Mouse (Mus musculus) CH12.LX (cell line): Measurements from ENCODE around the gene Mrpl49.

Source experiments
- CTCF ChIP-seq, 2 experiments: IDR thresholded peaks in 1 of 2; conservative IDR thresholded peaks in 1 of 2; 2 replicates each; pipeline ENCODE4 v1.5.1; 2011 to 2012; ENCODE audit warnings: low read depth in 2 of 2, low read length in 2 of 2, improper control_type of control experiment in 1 of 2, inconsistent platforms in 1 of 2, mild to moderate bottlenecking in 1 of 2, moderate library complexity in 1 of 2
- ETS1 ChIP-seq: conservative IDR thresholded peaks from 2 replicates; pipeline ENCODE4 v1.6.1; 2012; ENCODE audit warnings: low read depth, mild to moderate bottlenecking, inconsistent platforms, low read length, improper control_type of control experiment, moderate library complexity
- GABPA ChIP-seq: IDR thresholded peaks from 2 replicates; pipeline ENCODE4 v1.6.1; 2012; ENCODE audit warnings: low read depth, low read length, improper control_type of control experiment, inconsistent platforms; ENCODE audit not compliant: insufficient replicate concordance
- JUND ChIP-seq: conservative IDR thresholded peaks from 2 replicates; pipeline ENCODE4 v1.6.1; 2011; ENCODE audit warnings: low read depth, low read length, improper control_type of control experiment
- MAFK ChIP-seq: IDR thresholded peaks from 2 replicates; pipeline ENCODE4 v1.6.1; 2011; ENCODE audit warnings: low read length, improper control_type of control experiment; ENCODE audit not compliant: insufficient replicate concordance
- MAX ChIP-seq: IDR thresholded peaks from 2 replicates; pipeline ENCODE4 v1.6.1; 2011; ENCODE audit warnings: low read length, improper control_type of control experiment
- POLR2A ChIP-seq: IDR thresholded peaks from 2 replicates; pipeline ENCODE4 v1.6.1; 2011; ENCODE audit warnings: low read depth, mild to moderate bottlenecking, improper control_type of control experiment, low read length
- RCOR1 ChIP-seq: conservative IDR thresholded peaks from 2 replicates; pipeline ENCODE4 v1.6.1; 2012; ENCODE audit warnings: low read depth, mild to moderate bottlenecking, inconsistent platforms, low read length, improper control_type of control experiment
- TCF12 ChIP-seq: IDR thresholded peaks from 2 replicates; pipeline ENCODE4 v1.6.1; 2014; ENCODE audit warnings: low read depth, mild to moderate bottlenecking, inconsistent platforms, low read length, improper control_type of control experiment
- USF1 ChIP-seq: IDR thresholded peaks from 2 replicates; pipeline ENCODE4 v1.6.1; 2014; ENCODE audit warnings: low read depth, mild to moderate bottlenecking, inconsistent platforms, low read length, improper control_type of control experiment
- USF2 ChIP-seq: conservative IDR thresholded peaks from 2 replicates; pipeline ENCODE4 v1.6.1; 2011; ENCODE audit warnings: low read depth, low read length, improper control_type of control experiment

- TF ChIP-seq CTCF (conservative IDR thresholded peaks at IDR 0.05 in 1 of 2, IDR thresholded peaks at IDR 0.05 in 1 of 2; ENCODE audit: low read depth in 2 of 2, low read length in 2 of 2) (no peak), RCOR1 (no peak), USF1 (no peak), GABPA (no peak), MAX (no peak), MAFK (no peak), ETS1 (no peak), USF2 (no peak), POLR2A (no peak), JUND (no peak), TCF12 (no peak)
These were observed 19.3 kb downstream of the Mrpl49 start for GRCm38 (mm10) chr19:6038326-6038725.
